Mouse (Mus musculus) CH12.LX (cell line): ENCODE measurements around the gene Gm49392.

ENCODE experiments used
- CHD1 ChIP-seq: IDR thresholded peaks from 2 replicates; pipeline ENCODE4 v1.6.1; 2012; ENCODE audit warnings: low read depth, low read length, improper control_type of control experiment, inconsistent platforms
- CTCF ChIP-seq, 2 experiments: IDR thresholded peaks in 1 of 2; conservative IDR thresholded peaks in 1 of 2; 2 replicates each; pipeline ENCODE4 v1.5.1; 2011 to 2012; ENCODE audit warnings: low read depth in 2 of 2, low read length in 2 of 2, improper control_type of control experiment in 1 of 2, inconsistent platforms in 1 of 2, mild to moderate bottlenecking in 1 of 2, moderate library complexity in 1 of 2
- ETS1 ChIP-seq: conservative IDR thresholded peaks from 2 replicates; pipeline ENCODE4 v1.6.1; 2012; ENCODE audit warnings: low read depth, mild to moderate bottlenecking, inconsistent platforms, low read length, improper control_type of control experiment, moderate library complexity
- JUN ChIP-seq: IDR thresholded peaks from 2 replicates; pipeline ENCODE4 v1.6.1; 2011; ENCODE audit warnings: low read depth, mild to moderate bottlenecking, low read length, improper control_type of control experiment, moderate library complexity; ENCODE audit not compliant: insufficient read depth
- POLR2A ChIP-seq: IDR thresholded peaks from 2 replicates; pipeline ENCODE4 v1.6.1; 2011; ENCODE audit warnings: low read depth, mild to moderate bottlenecking, improper control_type of control experiment, low read length
- POLR2AphosphoS2 ChIP-seq: IDR thresholded peaks from 2 replicates; pipeline ENCODE4 v1.6.1; 2011; ENCODE audit warnings: low read depth, low read length, improper control_type of control experiment
- UBTF ChIP-seq: IDR thresholded peaks from 2 replicates; pipeline ENCODE4 v1.6.1; 2012; ENCODE audit warnings: low read depth, mild to moderate bottlenecking, inconsistent platforms, low read length, improper control_type of control experiment, moderate library complexity
- USF1 ChIP-seq: IDR thresholded peaks from 2 replicates; pipeline ENCODE4 v1.6.1; 2014; ENCODE audit warnings: low read depth, mild to moderate bottlenecking, inconsistent platforms, low read length, improper control_type of control experiment

DNA sequence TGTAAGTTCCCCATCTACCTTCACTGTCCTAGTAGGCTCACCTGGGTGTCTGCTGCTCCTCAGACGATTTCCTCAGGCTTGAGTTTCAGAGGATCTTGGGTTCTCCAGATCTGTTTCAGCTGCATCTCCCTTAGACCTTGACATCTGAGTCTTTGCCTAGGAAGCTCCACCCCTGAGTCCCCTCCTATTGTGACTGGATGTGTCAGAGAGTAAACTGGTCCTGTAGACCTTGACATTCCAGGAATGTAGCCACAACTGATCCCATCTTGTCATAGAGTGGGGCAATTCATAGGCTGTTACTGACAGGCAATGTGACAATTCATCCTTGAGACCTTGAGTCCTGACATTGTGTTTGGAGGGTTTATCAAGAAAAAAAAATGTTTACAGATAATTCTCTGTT is 32.4 kb downstream of the Gm49392 start, which contains the start of gene 4930486L24Rik:
- TF ChIP-seq JUN (no peak), POLR2AphosphoS2 (no peak), CHD1 (no peak), POLR2A (no peak), UBTF (no peak), CTCF (conservative IDR thresholded peaks at IDR 0.05 in 1 of 2, IDR thresholded peaks at IDR 0.05 in 1 of 2; ENCODE audit: low read depth in 2 of 2, low read length in 2 of 2) (no peak), USF1 (no peak), ETS1 (no peak)
